Mouse (Mus musculus): Measurements from ENCODE around the gene Bco1. TPM values are rescaled to one million over a fixed set of nuclear protein-coding genes. Genes with fewer than 3 reads are reported as not detected.

Bco1 gene
- total RNA-seq (2014; fragmentation: Nextera tagmentation) (0.47 and 0.49 TPM in 2 replicates), total RNA-seq (2017) (1.1 and 2.3 TPM in 2 replicates)

DNA sequence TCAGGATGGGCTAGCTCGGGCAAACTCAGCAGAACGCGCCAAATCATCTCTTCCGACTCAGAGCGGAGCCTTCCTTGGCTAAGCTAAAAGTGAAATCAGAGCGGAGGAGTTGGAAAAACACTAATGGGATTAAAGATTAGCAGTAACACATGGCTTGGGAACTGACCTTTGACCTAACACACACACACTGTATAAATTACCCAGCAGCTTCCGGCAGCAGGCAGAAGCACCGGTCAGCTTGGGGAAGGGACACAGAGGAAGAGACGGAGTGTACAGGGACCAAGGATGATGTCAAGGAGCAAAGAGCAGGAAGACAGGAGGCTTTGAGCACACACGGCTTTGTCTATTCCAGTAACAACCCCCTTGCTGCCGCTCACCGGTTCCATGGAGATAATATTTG lies at the start of gene Bco1:
Gene Bco1, plus strand, starts transcription at position 208 of the 400 bp plus-strand sequence.
- no peak for ATAC-seq (replicated peaks; ENCODE audit: poor library complexity, severe bottlenecking)

DNA sequence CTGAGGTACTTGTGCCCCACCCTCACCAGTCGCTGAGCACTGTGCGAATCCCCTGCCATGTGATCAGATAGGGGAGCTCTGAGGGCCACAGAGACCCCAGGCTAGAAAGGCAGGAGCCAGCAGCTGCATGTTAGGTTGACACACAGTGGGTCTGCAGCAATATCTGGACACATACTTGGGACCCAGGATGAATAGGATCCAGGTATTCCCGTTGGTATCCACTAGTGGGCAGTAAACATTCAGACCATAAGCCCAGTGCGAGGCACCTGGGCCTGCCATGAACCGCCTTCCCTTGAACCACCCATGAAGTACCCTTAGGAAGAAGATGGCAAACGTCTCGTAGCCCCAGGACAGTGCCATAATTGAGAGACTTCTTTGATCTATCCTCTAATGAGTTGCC lies 46.2 kb upstream of the Bco1 start:
- ATAC-seq (replicated peaks; ENCODE audit: poor library complexity, severe bottlenecking): no peak

DNA sequence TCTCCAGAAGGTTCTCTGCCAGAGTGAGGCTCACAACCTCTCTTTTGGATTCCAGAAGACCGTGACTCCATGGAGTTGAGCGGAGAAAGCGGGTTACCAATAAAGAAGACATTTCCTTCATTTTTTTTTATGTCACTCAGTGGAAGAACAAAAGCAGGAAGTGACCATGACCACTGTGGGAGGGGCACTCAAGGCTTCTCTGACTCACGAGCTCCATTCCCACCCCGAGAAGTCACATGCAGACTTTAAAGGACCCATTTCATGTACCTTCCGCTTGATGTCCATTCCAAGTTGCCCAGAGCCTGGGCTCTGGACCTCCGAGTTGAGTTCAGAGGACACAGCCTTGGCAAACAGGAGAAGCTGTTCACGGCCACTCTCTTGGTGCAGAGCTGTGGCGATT lies 44.9 kb upstream of the Bco1 start:
- ATAC-seq (replicated peaks; ENCODE audit: poor library complexity, severe bottlenecking): peak; percentile 59

DNA sequence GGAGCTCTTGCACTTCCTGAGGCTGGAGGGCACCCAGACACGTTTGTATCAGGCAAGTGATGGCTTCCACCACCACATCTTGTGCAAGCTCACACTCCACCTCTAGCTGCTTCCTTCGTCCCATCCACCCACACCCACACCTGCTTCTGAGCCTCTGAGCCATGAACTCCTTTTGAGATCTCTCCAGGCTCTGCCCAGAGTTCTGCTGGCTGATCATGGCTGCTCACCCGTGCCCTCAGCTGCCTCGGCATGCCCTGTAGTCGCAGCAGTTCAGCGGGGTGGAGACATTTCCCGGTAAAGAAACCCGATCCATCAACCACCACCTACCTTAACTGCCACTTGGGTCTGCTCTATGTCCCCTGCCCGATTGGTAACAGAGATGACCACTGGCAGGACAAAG lies 44.3 kb upstream of the Bco1 start:
- ATAC-seq (replicated peaks; ENCODE audit: poor library complexity, severe bottlenecking): no peak

DNA sequence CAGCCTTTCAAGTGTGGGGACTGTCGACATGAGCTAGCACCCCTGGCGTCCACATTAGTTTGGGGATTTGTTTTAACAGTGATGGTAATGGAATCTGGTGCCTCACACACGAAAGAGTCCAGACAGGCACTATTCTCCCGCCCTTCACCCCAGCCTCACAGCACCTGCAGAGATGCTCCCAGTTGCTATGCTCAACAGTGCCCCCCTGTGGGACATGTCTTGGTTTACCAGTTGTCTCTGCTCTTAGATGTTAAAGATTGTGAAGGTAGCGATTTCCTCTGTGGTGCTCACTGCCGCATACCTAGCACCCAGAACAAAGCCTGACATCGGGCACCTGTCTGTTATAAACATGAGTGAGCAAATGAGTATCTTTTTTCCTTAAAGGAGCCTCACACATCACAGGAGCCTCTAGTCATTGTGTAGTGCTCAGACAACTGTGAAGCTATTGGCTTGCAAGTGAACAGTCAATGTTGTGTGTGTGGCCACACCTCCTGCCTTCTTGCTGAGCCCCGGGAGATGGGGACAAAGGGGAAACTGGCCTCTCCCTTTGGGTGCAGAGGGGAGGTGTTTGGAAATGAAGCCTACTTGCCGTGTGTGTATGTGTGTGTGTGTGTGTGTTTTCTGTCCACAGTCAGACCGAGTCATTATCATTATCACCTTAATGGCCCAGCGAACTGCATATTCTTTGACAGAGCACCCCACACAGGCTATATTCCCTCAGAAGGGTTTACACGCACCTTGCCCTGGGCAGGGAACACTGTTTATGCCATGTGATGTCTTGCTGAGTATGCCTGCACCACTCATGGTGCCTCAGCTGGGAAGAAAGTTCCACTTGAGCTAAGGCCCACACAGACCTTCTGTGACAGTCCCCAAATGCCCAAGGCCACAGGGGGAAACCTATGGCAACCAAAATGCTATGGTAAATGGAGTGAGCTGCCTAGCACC lies 42.2 kb upstream of the Bco1 start:
- ATAC-seq (replicated peaks; ENCODE audit: poor library complexity, severe bottlenecking): no peak

DNA sequence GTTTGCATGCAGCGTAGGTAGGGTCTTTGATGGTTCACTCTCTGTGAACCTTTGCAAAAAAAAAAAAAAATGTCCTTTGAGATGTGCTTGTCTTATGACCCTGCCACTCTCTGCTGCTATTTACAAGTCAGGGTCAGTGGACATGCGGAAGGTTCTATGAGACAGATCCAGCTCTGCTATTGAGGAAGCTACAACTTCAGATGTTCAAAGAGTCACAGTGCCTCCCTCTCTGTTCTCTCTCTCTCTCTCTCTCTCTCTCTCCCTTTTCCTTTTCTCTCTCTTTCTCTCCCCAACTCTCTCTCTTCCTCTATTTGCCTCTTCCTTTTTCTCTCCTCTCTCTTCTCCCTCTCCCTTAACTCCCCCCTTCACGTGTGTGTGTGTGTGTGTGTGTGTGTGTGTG lies 41.5 kb upstream of the Bco1 start:
- no peak for ATAC-seq (replicated peaks; ENCODE audit: poor library complexity, severe bottlenecking)

DNA sequence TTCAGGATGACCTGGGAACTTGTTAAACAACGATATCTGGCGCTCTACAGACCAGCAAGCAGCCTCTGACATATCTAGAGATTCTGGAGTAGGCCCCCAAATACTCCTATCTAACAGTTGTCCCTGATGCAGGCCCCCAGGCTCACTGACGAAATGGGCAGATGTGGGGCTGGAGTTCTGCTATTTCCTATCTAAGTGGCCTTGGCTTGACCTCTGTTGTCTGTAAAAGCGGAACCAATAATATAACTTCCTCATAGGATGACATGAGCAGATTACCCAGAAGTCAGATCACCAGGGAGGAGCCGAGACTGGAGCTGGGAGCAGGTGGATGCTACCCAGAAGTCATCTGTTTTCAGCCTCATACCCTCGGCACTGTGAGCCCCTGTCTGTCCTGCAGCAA lies 40.6 kb upstream of the Bco1 start:
- peak; percentile 85 for ATAC-seq (replicated peaks; ENCODE audit: poor library complexity, severe bottlenecking)

DNA sequence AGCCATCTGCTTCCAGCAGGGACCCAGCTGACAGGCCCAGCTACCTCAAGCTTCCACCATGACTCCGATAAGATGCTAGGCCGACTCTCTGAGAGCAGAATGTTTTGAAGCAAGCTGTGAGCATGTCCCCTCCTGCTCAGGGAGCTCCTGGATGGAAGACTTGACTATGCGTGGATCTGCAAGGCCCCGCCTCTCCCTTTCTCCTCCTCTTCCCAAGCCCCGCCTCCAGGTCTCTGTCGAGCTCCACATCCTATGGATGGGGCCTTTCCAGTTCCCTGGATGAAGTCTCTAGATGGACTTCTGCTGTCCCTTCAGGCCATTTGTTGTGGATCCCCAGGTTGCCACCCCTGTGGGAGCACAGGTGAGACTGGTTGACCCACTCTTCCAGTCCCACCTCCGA lies 36.6 kb upstream of the Bco1 start:
- no peak for ATAC-seq (replicated peaks; ENCODE audit: poor library complexity, severe bottlenecking)

DNA sequence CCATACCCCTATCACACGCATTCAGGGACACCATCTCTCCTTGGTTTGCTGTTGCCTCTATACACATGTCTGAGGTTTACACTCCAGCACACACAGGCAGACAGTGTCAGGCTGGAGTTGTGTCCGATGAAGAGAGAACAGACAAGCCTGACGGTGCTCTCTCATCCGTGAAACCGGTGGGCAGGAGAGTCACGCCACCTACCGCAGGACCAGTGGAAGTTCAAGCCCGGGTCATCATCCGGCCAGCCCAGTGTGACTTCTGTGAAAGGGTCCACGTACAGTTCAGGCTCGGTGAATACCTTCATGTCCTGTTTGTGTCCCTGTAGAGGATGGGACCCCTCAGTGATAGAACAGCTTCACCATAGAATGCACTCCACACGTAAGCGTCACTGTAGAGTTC lies 35.3 kb upstream of the Bco1 start:
- ATAC-seq (replicated peaks; ENCODE audit: poor library complexity, severe bottlenecking): no peak

DNA sequence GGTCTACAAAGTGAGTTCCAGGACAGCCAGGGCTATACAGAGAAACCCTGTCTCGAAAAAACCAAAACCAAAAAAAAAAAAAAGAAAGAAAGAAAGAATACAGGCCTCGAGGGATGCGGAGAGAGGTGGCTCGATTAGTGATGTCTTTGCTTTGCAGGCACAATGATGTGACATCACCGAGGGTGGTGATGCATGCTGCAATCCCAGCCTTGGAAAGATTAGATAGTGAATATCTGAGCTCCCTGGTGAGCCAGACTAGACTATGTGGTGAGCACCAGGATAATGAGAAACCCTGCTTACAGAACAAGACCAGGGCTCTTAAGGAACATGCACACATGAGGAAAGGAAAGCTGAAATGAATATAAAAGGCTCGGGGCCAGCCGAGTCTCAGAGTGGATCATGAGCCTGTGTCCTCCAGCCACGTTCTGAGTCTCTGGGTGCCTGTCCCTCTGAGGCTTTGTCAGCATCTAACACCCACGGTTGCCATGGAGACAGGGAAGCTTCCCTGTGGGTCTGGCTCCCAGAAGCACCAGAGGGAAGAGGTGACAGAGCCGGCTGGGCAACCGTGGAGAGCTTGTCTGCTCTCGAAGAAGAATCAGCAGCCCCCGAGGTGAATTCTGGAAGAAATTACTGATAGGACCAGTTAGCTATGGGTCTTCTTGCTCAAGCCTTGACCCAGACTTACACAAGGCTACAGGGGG lies 34.3 kb upstream of the Bco1 start:
- no peak for ATAC-seq (replicated peaks; ENCODE audit: poor library complexity, severe bottlenecking)

DNA sequence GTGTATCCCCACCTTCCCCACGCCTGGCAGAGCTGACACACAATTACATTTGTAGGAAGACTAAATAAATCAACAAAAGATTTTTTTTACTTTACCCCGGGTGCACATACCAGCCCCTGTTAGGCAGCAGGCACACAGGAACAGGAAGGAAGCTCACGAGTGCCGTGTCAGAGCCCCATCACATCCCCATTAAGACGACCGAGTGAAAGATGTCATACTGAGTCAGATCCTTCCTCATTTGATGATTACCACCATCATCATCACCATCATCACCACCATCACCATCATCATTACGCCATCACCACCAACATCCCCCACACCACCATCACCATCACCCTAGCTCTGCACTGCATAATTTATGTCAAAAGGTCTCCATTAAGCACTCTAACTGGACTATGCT lies 28.7 kb upstream of the Bco1 start:
- peak; percentile 90 for ATAC-seq (replicated peaks; ENCODE audit: poor library complexity, severe bottlenecking)

DNA sequence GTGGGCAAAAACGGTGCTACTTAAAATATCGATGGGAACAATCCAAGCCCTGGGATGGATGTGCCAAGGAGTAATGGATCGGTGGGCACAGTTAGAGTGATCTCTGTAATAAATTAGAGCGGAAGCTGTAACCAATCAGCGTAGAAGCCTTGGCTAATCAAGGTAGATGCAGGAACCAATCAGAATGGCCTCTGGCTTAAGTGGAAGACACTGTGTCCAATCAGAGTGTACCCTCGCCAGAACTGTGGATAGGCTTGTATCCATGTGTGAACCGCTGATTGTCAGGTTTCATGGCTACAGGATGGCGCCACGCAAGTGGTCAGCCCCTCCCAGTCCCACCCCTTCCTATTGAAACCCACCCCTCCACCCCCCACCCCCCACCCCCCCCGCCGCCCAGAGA lies 28.3 kb upstream of the Bco1 start:
- ATAC-seq (replicated peaks; ENCODE audit: poor library complexity, severe bottlenecking): no peak

DNA sequence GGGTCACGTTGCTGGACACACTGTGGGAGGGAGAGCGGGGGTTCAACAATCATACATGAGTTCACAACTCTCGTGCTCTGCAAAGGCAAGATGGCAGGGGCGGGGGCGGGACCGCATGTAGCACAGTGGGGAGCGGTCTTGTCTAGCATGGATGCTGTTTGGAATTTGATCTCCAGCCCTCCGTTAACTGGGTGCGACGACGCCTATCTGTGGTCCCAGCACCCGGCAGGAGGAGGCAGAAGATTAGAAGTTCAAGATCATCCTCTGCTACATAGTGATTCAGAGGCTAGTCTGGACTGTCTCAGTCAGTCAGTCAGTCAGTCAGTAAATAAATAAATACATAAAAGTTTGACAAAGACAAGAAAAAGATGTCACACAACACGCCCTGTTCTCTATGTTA lies 27.4 kb upstream of the Bco1 start:
- no peak for ATAC-seq (replicated peaks; ENCODE audit: poor library complexity, severe bottlenecking)

DNA sequence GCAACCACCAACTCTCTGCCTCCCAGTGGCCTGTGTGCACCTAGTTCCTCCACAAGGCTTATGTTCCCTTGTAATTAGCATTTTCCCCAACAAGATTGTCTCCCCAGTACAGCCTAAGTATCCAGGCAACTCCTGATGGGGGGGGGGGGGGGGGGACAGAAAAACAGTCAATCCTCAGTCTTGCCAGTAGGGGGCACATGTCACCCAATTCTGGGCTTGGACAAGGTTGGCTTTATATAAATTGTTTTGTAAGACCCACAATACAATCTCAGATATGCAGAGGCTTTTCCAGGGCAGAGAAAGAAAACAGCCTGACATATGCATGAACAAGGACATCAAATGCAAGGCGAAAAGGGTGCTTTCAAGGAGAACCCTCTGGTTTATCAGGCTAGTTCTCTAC lies 25.9 kb upstream of the Bco1 start:
- no peak for ATAC-seq (replicated peaks; ENCODE audit: poor library complexity, severe bottlenecking)

DNA sequence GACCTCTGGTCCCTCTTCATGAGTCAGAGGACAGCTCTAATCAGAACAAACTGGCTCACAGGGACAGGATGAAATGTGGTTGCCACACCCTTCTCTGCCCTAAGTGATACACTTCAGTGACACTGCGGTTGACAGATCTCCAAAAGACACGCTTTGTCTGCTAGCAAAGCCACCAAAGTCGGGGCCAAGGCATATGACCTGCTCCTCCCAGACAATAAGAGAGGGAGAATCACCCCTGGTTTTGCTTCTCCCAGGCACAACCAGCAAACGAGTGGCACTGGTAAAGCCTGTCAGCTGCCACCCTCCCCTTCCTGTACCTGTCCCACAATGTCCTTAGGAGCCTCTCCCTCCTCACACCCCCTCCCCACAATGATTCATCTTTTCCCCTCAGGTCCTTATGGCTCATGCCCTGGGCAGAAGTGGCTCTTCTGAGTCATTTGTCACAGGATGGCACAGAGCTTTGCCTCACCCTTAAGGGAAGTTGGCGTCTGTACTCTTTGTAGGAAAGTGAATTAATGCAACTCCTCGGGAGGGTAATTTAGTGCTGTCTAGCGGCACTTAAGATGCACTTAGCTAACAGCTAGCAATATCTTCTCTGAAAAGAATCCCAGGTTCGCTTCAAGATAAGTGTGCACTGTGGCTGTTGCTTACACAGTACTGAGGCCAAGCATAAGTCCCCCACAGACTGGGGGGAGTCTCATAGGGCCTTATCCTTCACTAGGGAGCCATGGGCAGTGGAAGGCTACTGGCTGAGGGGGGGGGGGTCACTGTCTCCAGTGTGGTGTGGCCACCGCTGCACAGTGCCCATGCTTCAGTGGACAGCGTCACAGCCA lies 21.1 kb upstream of the Bco1 start:
- ATAC-seq (replicated peaks; ENCODE audit: poor library complexity, severe bottlenecking): peak; percentile 72

DNA sequence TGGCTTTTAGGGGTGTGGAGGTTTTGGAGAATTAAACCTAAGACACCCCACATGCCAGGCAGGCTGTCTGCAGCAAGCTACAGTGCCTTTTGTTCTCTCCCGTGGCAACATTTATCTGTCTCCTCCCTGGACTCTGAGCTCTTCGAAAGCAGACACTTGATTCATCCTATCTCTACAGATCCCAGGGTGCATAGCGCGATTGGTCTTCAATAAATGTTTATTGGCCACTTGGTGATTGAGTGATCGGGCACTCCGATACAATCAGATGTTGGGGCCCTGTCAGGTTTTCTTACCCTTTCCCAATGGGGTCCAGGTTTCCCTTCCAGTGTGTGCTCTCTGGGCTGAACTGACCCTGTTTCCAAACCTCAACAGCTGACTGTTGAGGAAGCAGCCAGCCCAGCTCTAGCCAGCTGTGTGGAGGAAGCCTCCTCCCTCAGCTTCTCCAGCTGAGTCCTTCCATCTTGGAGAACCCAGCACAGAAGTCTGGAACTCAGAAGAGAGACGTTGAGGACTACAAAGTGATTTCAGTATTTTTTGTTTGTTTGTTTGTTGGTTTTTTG lies 17.2 kb upstream of the Bco1 start:
- ATAC-seq (replicated peaks; ENCODE audit: poor library complexity, severe bottlenecking): 0 out of 2 replicates have a peak, but pooled peaks have one; percentile 9

DNA sequence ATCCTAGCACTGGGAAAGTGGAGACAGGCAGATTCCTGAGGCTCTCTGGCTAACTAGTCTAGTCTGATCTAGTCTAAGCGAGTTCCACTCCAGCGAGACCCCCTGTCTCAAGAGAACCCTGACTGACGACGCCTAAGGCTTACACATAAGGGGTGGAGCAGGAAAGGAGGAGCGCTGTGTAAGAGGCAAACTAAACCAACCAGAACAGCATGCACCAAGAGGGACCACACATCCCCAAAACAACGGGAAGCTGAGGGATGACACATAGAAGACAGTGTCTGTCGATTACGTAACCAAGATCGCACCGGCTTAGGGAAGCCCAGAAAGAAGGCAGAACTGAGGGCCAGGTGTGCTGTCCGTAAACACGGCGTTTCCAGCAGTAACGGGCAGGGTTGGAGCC lies 16.0 kb upstream of the Bco1 start:
- peak; percentile 89 for ATAC-seq (replicated peaks; ENCODE audit: poor library complexity, severe bottlenecking)

DNA sequence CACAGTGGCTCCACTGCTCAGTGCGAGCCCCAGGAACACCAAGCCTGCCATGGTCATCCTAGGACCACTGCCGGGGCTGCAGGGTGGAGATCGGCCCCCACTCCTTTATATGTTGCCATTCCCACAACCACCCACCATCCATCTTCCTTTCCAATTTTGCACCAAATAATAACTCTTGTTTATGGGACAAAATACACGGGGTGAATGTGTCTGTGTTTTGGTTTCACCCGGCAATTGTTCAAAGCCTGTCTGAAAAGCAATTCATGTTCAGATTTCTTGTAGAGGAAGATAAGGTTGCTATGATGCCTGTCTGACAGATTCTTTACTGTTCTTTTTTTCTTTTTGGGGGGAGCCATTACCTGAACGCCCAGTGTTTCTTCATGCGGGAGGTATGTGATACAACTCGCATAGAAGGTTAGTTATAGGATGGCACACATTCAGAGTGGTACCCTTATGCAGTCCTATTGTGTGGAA lies 13.2 kb upstream of the Bco1 start, which contains the start of gene Pkd1l2:
Gene Pkd1l2, minus strand, starts transcription at position 51 of the 474 bp plus-strand sequence.
- ATAC-seq (replicated peaks; ENCODE audit: poor library complexity, severe bottlenecking): no peak

DNA sequence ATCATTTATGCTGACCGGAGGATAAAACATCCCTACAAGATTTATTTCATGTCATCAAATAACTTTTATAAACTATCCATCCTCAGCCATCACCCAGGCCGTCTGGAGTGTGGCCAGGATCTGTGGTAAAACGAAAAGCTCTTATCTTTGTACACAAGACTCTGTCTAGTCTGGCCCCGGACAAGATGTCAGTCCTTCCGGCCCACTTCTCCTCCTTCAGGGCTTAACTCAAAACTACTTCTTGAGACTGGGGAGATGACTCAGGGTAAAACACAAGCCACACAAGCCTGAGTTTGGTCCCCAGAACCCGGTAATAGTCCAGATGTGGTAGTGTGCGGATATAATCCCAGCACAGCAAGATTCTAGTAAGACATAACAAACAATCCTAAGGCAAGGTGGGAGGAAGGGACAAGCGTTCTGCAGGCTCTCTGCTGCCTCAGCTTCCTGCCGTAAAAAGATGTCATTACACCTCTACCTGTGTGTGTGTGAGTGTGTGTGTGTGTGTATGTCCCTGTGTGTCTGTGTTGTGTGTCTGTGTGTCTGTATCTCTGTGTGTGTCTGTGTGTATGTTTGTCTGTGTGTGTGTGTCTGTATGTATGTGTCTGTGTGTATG lies 12.6 kb upstream of the Bco1 start:
- no peak for ATAC-seq (replicated peaks; ENCODE audit: poor library complexity, severe bottlenecking)

DNA sequence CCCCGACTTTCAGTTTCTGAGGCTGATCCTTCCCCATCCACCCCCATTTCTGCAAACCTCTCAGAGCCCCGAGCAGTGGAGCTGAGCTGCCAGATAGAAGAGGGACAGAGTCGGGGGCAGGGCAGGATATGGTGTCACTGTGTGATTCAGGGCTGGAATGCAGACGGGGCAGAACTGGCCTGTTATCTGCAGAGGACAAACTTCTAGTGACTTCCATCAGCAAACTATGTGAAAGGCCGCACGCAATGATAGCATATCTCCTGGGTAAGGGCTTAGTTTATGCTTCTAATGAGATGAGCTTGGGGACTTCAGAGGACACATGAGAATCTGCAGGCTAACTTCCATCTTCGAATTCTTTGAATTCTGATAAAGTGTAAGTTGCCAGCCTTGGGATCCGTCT lies 10.1 kb upstream of the Bco1 start:
- ATAC-seq (replicated peaks; ENCODE audit: poor library complexity, severe bottlenecking): 0 out of 2 replicates have a peak, but pooled peaks have one; percentile 15
